Mouse (Mus musculus): ENCODE results near the gene Ccdc62. TPM values are rescaled to one million over a fixed set of nuclear protein-coding genes. Genes with fewer than 3 reads are reported as not detected.

Ccdc62 gene
- total RNA-seq, 2 experiments from 2014 or later: 2.9 to 3.3 TPM

GRCm38 (mm10) chr5:123935931-123936330 lies 5.5 kb downstream of the Ccdc62 start:
- DNase-seq: no peak

- DNase-seq: no peak
Measured at GRCm38 (mm10) chr5:123938479-123938878, 8.0 kb downstream of the Ccdc62 start.

GRCm38 (mm10) chr5:123946546-123946945 lies 16.1 kb downstream of the Ccdc62 start:
- no peak for DNase-seq

GRCm38 (mm10) chr5:123947041-123947761 lies 16.7 kb downstream of the Ccdc62 start:
- DNase-seq: peak in 1 of 2 experiments; percentile 20

GRCm38 (mm10) chr5:123952365-123953045 lies 22.0 kb downstream of the Ccdc62 start:
- no peak for DNase-seq

GRCm38 (mm10) chr5:123957213-123957612 lies 26.7 kb downstream of the Ccdc62 start:
- DNase-seq: no peak

GRCm38 (mm10) chr5:123959018-123959417 lies 28.5 kb downstream of the Ccdc62 start:
- DNase-seq: no peak

GRCm38 (mm10) chr5:123960129-123960528 lies 29.6 kb downstream of the Ccdc62 start:
- no peak for DNase-seq

GRCm38 (mm10) chr5:123961046-123961445 lies 30.6 kb downstream of the Ccdc62 start:
- DNase-seq: no peak

GRCm38 (mm10) chr5:123964208-123964607 lies 33.7 kb downstream of the Ccdc62 start:
- DNase-seq: no peak

- DNase-seq: no peak
Measured at GRCm38 (mm10) chr5:123966759-123967158, 36.3 kb downstream of the Ccdc62 start.

- DNase-seq: no peak
Measured at GRCm38 (mm10) chr5:123968468-123968867, 38.0 kb downstream of the Ccdc62 start.

- DNase-seq: no peak
Measured at GRCm38 (mm10) chr5:123969216-123969615, 38.7 kb downstream of the Ccdc62 start.

GRCm38 (mm10) chr5:123970576-123970975 lies 40.1 kb downstream of the Ccdc62 start:
- no peak for DNase-seq

- no peak for DNase-seq
Measured at GRCm38 (mm10) chr5:123972453-123972852, 42.0 kb downstream of the Ccdc62 start.

GRCm38 (mm10) chr5:123973299-123974178 lies 43.1 kb downstream of the Ccdc62 start, which contains the start of gene Hip1r:
Gene Hip1r (plus strand): TSS chr5:123973628.
- peak; percentile 88 to 93 for DNase-seq

GRCm38 (mm10) chr5:123974179-123974485 lies 43.7 kb downstream of the Ccdc62 start:
- DNase-seq: peak; percentile 39 to 43

- DNase-seq: no peak
Measured at GRCm38 (mm10) chr5:123974616-123975111, 44.2 kb downstream of the Ccdc62 start.

GRCm38 (mm10) chr5:123975668-123976180 lies 45.2 kb downstream of the Ccdc62 start:
- no peak for DNase-seq

GRCm38 (mm10) chr5:123977231-123977630 lies 46.8 kb downstream of the Ccdc62 start:
- no peak for DNase-seq

GRCm38 (mm10) chr5:123978131-123978530 lies 47.7 kb downstream of the Ccdc62 start:
- no peak for DNase-seq

Data from adrenal gland, postnatal 36 days (tissue).